Mouse (Mus musculus) neural tube, embryonic 11.5 days (tissue): ENCODE results near the gene Ankrd7. TPM values are rescaled to one million over a fixed set of nuclear protein-coding genes. Genes with fewer than 3 reads are reported as not detected.

Experiments used
- polyA plus RNA-seq: library from polyadenylated mRNA; unstranded; fragments of >200 nt; fragmentation: Nextera tagmentation; extraction: Ambion mirVana; gene quantifications from 2 replicates; pipeline ENCODE4 v1.2.1, GENCODE M21; 2014

The Ankrd7 gene
- polyA plus RNA-seq, 1 experiment from 2014 or later = 0.25 TPM

Other genes starting within 250 kb of the Ankrd7 start
- gene Lsm8, start 17.7 kb upstream of the Ankrd7 start, polyA plus RNA-seq = 191 and 192 TPM in 2 replicates